Mouse (Mus musculus) thymus, postnatal 10 days (tissue): Measurements from ENCODE around the gene Olfr410.

Experiments
- DNase-seq, 2 experiments: peaks; one replicate each; pipeline ENCODE4 v3.0.0; 2021; ENCODE audit warnings: low spot score in 2 of 2

Gene Olfr410

DNA sequence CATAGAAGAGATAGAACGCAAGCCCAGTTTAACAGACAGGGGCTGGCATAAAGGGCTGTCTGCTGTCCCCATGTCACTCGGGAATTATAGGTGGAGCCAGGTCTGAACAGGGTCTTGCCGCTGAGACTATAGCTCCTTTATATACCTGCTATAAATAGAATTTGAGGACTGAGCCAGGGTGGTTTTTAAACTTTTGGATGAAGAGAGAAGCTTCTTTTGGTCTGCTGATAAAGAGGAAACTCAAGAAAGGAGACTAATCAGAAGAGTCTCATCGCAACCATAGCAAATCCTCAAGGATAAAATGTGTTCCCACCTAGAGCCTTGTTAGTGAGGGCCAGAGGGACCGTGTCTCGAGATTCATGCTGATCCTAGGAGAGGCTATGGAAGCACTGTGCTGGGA lies at the start of gene Olfr410:
Gene Olfr410 (minus strand): TSS at position 101 of the 400 bp plus-strand sequence.
- no peak for DNase-seq

DNA sequence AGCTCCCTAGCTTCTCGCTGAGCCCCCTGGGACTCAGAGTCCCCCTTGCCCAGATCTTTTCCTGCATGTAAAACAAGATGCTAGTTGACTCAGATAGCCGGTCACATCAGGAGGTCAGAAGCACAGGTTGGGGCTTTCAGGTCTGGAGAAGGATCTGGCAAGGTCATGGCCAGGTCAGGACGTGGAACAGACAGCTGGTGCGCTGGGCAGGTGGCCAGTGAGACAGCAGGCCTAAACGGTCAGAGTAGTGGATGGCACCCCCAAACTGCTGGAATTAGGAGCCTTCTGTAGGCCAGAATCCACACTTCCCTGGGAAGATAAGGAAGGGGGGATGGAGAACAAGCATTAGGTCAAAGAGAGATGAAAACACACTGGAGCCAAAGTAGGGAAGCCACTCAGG lies 49.4 kb upstream of the Olfr410 start:
- DNase-seq, result no peak

DNA sequence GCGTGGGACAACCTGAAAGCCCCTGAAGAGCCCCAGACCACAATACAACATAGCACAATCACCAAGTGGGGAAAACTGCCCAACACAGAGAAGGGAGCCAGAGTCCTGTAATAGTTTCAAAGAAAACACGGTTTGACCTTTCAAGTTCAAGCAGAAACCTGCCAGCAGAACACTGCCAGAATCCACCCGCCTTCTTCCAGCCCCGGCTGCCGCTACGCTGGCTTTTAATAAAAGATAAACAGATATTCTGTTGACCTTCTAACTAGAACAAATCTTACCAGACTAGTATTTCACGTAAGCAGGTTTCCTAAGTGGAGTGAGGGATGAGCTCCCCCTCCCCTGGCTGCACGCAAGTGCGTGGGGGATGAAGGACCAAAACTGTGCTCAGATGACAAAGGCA lies 47.8 kb upstream of the Olfr410 start:
- no peak for DNase-seq

DNA sequence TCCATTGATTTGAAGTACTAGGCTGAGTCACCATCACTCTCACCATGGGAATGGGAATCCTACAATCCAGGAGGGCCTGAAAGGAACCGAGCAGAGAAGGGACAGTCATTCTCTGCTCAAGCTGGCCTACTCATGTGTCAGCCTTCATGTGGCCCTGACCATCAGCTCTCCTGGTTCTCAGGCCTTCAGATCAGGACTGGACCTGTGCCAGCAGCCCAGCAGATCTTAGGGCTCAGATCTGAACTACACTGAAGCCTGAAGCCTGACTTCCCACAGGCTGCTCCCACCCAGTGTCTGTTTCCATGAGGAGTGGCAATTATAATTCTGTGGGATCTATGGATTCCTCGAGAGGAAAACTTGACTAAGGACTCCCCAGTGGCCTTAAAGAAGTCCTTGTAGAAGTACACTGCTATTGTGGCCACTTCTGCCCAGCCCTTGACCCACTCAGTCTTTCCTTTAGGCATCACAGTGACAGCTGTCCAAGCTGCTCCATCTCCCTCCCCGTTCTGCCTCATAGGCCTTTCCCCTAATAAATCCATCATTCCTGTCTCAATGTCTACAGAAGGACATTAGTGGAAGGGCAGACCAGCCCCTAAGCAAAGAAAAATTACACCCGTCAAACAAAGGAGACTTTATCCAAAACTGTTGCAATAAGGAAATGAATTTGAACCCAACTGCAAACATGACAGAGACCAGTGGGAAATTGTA lies 41.5 kb upstream of the Olfr410 start:
- DNase-seq, result no peak

DNA sequence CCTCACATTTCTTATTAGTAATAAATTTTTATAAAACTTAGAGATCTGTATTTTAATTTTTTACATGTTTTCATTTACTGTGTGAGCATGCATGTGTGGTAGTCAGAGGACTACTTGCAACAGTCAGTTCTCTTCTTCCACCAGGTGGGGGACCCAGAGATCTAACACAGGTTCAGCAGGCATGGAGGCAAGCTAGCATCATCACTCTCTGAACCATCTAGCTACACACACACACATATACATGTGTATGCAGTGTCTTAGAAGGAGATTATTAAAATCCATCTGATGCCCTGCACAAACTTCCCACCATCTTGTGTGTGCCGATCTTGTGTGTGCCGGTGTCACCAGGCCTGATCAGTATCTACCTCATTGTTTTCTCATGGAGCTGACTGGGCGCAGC lies 39.0 kb upstream of the Olfr410 start:
- peak in 1 of 2 experiments; percentile 28 for DNase-seq

DNA sequence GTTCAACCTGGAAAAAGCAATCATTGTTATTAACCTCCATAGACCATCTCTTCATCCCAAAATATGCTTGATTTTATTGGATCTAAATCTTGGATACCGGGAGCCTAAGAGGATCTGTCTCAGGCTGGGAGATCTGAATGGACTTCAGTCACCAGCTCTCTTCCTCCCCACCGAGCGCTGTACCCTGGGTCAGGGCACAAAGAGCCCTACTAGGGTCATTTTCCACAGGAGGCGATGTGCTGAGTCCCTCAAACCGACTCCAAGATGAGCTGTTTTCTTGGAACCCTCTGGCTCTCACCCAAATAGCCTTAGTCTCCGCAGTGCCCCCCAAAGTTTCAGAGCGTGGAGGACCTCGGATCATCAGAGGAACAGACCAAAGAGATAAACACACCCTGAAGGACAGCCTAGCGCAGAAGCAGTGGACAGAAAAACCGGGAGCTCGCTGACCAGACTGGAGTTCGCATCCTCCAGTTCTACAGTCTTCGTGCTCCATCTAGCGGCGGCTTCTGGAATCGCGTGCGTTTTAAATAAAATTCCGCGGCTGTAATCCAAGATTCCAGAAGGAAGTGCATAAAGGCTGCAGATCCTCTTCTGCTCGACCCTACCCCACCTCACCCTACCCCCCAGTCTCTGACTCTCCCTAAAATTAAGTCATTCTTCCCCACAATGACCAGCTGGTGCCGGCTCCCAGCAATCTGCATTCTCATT lies 33.7 kb upstream of the Olfr410 start:
- DNase-seq, result peak in 1 of 2 experiments; percentile 47

DNA sequence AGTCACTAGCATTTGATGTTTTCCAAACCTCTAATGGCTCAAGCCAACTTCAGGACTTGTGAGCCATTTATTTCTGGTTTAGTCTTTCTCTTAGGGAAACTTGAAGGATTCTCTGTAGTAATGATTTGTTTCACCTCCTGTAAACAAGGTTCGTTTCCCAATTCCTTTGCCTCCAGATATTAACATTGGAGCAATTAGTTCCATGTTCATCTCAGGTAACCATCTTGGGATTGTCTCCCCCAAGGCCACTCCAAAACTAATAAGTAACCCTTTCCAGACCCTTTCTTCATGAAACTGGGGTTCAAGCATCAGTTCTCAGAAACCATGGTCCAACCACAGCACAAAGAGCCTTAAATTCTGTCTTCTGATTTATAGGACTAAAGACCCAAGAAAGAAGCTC lies 23.9 kb upstream of the Olfr410 start, which contains the start of gene Olfr412:
Gene Olfr412 (plus strand): TSS at position 301 of the 400 bp plus-strand sequence.
- DNase-seq, result no peak

DNA sequence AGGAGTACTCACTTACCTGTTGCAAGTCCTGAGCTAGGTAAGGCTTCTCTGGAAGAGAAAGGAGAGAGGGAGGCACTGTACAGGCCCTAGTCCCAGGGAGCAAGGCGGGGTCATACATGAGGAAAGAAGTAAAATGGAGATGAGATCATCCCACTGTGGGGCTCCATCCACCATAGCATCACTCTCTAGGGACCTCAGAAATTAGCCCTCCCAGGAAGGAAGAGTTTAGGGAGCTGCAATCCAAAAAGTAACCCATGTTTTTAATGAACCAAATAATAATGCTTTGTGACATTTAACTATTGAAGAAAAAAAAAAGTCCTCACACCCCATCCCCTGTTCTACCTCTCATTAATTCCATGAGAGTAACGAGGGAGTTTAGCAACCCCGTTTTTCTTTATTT lies 14.7 kb upstream of the Olfr410 start, which contains the start of gene Olfr411:
Gene Olfr411 (minus strand): TSS at position 101 of the 400 bp plus-strand sequence.
- DNase-seq, result no peak

DNA sequence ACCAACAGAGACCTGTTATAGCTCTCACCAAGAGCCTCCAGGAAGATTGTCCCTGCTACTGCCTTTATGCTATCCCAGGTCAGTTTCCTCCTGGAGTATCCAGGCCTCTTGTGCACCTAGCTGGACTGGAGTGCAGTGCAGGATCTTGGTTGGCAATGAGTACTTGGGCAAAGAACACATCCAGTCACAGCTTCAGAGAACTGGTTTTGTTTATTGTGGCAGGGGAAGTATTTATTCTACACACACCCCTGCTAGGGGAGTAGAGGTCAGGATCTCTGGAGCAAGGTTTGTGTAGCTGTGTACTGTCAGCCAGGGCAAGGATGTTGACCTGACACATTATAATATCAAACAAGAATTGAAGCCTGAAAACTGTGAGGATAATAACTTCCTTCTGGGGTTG lies 9.1 kb downstream of the Olfr410 start:
- no peak for DNase-seq

DNA sequence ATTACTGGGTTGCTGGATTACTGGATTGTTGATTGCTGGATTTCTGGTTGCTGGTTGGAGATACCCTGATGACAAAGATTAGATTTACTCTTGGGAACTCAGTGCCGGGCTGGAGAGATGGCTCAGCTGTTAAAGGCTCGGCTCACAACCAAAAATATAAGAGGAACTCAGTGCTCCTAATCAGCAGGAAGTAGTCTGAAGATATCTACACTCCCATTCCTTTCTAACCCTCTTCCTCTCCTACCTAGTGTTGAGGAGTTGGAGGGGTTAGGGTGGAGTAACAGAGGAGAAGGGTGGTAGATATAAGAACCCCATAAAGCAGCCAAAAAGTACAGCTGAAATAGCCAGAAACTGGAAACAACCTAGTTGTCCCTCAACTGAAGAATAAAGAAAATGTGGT lies 11.8 kb downstream of the Olfr410 start:
- DNase-seq, result no peak

DNA sequence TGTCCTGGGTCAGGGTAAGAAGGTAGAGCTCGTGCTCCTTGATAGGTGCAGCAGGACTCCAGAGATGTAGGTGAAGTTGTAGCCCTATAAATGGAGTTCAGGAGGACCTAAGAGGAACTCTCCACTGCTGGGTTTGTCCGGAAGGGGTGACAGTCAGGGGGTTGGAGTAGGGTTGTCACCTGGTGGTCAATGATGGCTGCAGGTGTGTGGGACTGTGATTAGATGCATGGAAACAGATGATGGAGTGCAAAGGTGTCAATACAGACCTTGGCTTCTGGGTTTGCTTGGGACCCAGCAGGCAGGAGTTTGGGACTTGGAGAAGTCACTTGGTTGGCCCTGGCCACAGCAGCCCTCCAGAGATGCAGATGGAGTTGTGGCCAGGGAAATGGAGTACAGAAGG lies 50.6 kb downstream of the Olfr410 start:
- no peak for DNase-seq

DNA sequence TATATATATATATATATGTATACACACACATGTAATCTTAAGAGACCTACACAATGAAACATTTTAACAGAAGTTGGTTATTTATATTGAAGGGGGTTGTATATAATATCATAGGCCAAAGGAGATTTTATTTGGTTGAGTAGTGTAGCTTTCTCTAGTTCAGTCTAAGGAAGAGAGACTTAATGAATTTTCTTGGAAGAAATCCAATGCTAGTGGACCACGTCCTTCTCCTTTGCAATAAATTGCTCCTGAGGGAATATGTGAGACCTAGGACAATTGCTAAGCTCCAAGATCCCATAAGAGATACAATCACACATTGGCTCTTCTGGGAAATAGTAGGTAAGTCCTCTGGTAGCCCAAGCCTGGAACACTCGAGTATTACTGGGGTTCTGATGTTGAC lies 54.4 kb downstream of the Olfr410 start, which contains the start of gene Olfr59:
Gene Olfr59 (plus strand): TSS at position 301 of the 400 bp plus-strand sequence.
- DNase-seq, result no peak
